Mouse (Mus musculus) ovary, adult 18-20 months (tissue): Measurements from ENCODE around the gene Pan3.

Experiments
- DNase-seq: peaks from one replicate; pipeline ENCODE4 v3.0.0; 2022; ENCODE audit warnings: low spot score, mixed read lengths

Pan3 gene

GRCm38 (mm10) chr5:147429535-147430305 lies at the start of gene Pan3:
Gene Pan3 (plus strand): TSS chr5:147430161.
- DNase-seq: peak; percentile 93

- DNase-seq: no peak
These were observed 48.6 kb upstream of the Pan3 start for GRCm38 (mm10) chr5:147381396-147381795.

- DNase-seq: no peak
These were observed 43.1 kb upstream of the Pan3 start for GRCm38 (mm10) chr5:147386865-147387264.

- no peak for DNase-seq
These were observed 41.5 kb upstream of the Pan3 start for GRCm38 (mm10) chr5:147388376-147389008.

GRCm38 (mm10) chr5:147389052-147389451 lies 40.9 kb upstream of the Pan3 start:
- DNase-seq: no peak

GRCm38 (mm10) chr5:147390772-147391171 lies 39.2 kb upstream of the Pan3 start:
- no peak for DNase-seq

GRCm38 (mm10) chr5:147392667-147393213 lies 37.2 kb upstream of the Pan3 start:
- no peak for DNase-seq

GRCm38 (mm10) chr5:147395050-147395449 lies 34.9 kb upstream of the Pan3 start:
- DNase-seq: no peak

GRCm38 (mm10) chr5:147399843-147400504 lies 30.0 kb upstream of the Pan3 start, which contains the start of gene Flt3:
Gene Flt3 (minus strand): TSS chr5:147400489.
- no peak for DNase-seq

- no peak for DNase-seq
These were observed 29.4 kb upstream of the Pan3 start for GRCm38 (mm10) chr5:147400505-147400979.

- DNase-seq: no peak
These were observed 28.9 kb upstream of the Pan3 start for GRCm38 (mm10) chr5:147401024-147401423.

- peak; percentile 5 for DNase-seq
These were observed 27.5 kb upstream of the Pan3 start for GRCm38 (mm10) chr5:147402505-147402904.

- no peak for DNase-seq
These were observed 23.8 kb upstream of the Pan3 start for GRCm38 (mm10) chr5:147406135-147406534.

- no peak for DNase-seq
These were observed 21.2 kb upstream of the Pan3 start for GRCm38 (mm10) chr5:147408731-147409130.

GRCm38 (mm10) chr5:147410585-147410984 lies 19.4 kb upstream of the Pan3 start:
- DNase-seq: no peak

GRCm38 (mm10) chr5:147417986-147418385 lies 12.0 kb upstream of the Pan3 start:
- no peak for DNase-seq

GRCm38 (mm10) chr5:147418394-147419121 lies 11.4 kb upstream of the Pan3 start:
- DNase-seq: no peak

- no peak for DNase-seq
These were observed 6.3 kb upstream of the Pan3 start for GRCm38 (mm10) chr5:147423612-147424011.

GRCm38 (mm10) chr5:147426048-147426805 lies 3.7 kb upstream of the Pan3 start:
- no peak for DNase-seq

- no peak for DNase-seq
These were observed 487 bp downstream of the Pan3 start for GRCm38 (mm10) chr5:147430361-147430935.
